Mouse (Mus musculus): ENCODE results near the gene Vsig2.
A peak's percentile ranks its signal among the peaks of the same experiment; 100 is the strongest.

Gene Vsig2

DNA sequence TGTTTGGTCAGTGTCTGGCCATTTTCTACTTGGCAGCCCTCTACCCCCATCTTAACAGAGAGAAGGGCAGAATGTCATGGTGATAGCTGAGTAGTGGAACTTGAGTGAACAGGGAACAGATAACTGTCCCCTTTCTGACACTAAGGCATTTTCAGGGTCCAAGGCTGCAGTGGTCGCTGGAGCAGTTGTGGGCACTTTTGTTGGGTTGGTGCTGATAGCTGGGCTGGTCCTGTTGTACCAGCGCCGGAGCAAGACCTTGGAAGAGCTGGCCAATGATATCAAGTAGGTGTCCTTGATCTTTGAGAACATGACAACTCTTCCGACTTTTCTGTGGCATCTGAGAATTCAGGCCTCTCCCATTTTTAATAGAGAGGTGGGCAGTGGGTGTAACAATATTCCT is 2.2 kb upstream of the Vsig2 start:
- no peak for DNase-seq

GRCm38 (mm10) chr9:37537658-37538250 is 1.3 kb upstream of the Vsig2 start:
- DNase-seq: no peak

- no peak for DNase-seq
Observed at GRCm38 (mm10) chr9:37540226-37540625, 1.2 kb downstream of the Vsig2 start.

- no peak for DNase-seq
Observed at GRCm38 (mm10) chr9:37540701-37541575, 1.9 kb downstream of the Vsig2 start.

DNA sequence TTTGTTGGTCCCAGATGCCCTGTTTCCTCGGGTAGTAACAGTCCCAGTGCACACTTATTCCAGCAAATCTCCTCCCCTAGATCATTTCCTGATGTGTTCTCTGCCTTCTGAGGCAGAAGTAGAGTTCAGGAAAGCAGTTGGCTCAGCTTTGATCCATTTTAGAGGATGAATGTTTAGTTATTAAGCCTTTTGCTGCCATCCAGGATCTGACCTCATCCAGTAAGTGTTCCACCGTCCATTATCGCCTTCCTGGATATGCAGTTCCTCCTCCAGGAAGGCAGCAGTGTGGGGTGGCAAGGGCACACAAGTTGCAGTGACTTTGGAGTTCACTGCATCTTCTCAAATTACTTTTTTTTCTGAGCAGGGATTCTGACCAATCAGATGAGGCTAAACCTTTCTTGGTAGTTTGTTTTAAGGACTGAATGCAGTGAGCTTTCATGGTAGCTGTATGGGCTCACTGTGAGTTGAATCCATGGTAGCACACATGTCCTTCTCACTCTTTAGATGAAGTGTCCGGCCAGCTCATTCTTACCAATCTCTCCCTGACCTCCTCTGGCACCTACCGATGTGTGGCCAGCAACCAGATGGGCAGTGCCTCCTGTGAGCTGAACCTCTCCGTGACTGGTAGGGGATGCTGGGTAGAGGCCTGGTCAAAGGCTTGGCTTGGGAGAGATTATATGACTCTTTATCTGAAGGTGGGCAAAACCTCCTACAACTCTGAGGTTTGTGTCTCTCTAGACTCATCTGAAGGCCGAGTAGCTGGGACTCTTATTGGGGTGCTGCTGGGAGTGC is 3.0 kb downstream of the Vsig2 start:
- no peak for DNase-seq

DNA sequence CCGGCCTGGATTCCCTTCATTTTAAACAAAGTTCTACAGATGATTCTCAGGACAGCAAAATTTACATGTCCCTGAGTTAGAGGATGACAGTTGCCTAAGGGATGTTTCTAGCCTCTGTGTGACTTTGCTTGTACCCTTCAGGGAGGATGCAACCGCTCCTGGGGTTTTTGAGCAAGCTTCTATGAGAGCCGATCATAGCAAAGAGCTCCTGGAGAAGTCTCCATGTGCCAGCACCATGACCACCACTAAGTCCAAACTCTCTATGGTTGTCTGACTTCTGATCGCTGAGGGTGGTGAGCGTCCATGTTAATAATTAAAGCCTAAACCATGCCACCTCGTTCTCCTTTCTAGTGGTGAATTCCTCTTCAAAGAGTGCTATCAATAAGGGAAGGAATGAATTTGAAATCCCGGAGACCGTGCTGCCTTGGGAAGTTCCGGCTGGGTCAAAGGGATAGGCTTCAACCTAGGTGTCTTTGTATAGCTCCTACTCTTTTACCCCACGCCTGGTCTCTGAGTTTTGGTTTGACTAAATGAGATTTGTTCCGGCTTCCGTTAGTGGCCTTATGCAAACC is 4.9 kb downstream of the Vsig2 start:
- DNase-seq: peak in 1 of 2 experiments; percentile 8

- peak; percentile 79 to 80 for DNase-seq
Observed at GRCm38 (mm10) chr9:37544447-37545165, 5.6 kb downstream of the Vsig2 start.

DNA sequence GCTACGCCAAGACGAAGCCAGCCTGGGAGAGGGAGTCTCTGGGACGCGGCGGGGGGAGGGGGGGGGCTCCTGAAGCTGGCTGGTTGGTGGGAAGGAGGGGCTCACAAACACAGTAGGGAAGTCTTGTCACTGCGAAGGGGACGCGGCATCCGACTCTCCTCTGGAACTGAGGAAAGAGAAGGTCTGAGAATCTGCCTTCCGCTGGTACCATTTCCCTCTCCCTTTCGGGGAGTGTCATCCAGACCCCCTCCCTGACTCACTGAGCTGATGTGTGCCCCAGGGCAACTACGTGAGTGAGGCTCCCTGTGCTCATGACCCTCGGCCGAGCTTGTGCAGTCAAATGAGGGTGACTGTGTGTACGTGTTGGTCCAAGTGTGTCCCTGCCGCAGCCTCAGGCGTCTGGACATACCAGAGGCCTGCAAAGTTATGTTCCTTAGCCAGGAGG is 6.1 kb downstream of the Vsig2 start:
- DNase-seq: peak in 1 of 2 experiments; percentile 18

DNA sequence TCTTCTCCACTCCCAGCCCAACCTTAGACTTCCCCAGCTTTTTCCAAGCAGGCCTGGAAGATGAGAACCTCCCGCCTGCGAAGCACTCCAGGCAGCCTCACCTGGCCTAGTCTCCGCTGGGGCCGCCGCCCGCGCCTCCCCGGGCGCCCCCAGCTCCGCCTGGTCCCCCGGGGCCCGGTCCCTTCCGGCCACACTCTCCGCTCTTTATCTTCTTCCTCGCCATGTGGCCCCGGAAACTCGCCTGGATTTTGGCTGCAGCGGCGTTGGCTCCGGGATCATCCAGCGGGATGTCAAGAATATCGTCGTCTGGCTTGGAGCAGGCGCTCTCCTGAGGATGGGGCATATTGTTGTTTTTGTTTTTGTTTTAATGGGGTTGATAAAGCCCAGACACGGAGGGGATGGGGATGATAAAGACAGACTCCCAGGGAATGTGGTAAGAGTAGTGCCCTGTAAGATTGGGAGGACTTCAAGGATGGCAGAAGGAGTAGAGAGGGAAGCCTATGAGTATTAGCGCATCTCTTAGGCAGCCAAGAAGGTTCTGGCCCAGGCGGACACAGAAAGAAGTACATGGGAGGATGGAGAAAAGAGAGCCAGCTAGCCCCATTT is 6.9 kb downstream of the Vsig2 start:
- no peak for DNase-seq

DNA sequence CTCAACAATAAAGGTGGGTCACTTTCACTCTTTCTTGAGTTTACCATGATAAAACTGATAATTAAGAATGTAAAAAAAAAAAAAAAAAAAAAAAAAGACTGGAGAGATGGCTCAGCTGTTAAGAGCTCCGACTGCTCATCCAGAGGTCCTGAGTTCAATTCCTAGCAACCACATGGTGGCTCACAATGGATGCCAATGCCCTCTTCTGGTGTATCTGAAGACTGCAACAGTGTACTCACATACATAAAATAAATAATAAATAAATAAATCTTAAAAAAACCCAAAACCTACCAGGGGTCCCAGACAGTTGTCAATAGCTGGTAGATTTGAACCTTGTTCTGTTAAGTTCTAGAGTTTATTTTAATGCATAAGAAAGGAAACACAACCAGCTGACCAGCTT is 7.8 kb downstream of the Vsig2 start:
- DNase-seq: peak in 1 of 2 experiments; percentile 15

GRCm38 (mm10) chr9:37550435-37550834 is 11.4 kb downstream of the Vsig2 start:
- no peak for DNase-seq

DNA sequence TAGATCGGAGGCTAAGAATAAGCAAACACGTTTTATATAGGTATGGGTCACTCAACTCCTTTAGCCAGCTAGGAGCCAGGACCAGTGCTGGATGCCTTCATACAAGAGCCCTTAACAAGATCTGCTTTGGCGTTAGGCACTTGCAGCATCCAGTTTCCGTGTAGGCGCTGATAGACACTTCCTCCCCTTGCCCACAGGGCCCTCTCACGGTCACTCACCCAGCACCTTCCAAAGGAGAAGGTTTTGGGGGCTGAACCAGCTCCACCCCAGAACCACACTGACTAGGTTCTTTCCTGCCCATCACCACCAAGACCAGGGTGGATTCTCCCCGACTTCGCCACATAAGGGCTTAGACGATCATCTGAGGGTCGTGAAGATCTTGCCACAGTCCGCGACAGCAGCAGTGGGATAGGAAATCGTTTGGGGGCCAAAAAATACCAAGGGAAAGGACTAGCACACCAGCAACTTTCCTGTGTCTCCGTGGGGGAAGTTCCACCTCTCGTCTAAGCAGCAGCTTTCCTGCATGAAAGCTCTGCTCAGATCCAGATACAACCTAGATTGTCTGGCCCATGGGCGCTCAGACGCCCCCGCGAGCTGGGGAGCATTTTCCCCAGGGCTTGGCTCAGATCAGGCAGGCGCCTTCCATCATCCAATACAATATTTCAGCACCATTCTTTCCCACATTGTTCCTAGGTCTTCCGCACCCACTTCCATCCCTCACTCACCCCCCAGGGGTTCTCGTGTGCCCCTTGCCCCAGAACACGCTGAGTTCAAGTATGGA is 12.9 kb downstream of the Vsig2 start:
- DNase-seq: no peak

DNA sequence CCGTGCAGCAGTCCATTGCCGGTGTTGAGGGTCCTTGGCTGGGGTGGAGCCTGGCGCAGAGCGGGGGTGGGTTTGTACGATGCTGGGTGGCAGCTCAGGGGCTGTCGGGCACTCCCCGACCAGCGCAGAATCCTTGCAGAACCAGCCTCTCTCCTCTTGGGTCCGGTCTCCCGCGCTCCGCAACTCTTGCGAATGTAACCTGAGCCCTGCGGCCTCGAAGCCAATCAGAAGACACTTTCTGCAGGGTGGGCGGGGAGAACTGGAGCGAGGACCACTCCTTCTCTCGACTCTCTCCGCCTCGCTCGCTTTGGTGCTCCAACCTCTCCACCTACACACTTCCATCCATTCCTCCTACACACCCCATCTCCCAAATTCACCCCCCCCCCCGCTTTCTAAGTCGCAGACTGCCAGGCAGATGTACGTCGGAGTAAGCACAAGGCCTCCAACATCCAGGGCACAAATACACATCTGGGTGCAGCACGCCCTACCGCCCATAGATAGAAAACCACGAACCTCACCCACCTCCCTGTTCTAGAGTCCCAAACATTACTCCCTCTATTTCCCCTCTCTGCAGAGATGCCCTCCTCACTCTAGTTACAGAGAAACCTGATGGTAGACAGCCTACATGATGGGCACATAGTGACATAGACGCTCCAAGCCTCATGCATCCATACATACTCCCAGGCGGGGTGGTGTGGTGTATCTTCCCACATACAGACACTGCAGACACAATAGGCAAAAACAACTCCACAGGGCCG is 13.7 kb downstream of the Vsig2 start, which contains the start of gene Nrgn:
TSS of gene Nrgn (minus strand) at position 369 of the 758 bp plus-strand sequence.
- DNase-seq: peak; percentile 72 to 83

- DNase-seq: no peak
Observed at GRCm38 (mm10) chr9:37554279-37554678, 15.2 kb downstream of the Vsig2 start.

- no peak for DNase-seq
Observed at GRCm38 (mm10) chr9:37554838-37555748, 16.0 kb downstream of the Vsig2 start, which contains the start of gene Siae. TSS of gene Siae (plus strand) at chr9:37555698.

DNA sequence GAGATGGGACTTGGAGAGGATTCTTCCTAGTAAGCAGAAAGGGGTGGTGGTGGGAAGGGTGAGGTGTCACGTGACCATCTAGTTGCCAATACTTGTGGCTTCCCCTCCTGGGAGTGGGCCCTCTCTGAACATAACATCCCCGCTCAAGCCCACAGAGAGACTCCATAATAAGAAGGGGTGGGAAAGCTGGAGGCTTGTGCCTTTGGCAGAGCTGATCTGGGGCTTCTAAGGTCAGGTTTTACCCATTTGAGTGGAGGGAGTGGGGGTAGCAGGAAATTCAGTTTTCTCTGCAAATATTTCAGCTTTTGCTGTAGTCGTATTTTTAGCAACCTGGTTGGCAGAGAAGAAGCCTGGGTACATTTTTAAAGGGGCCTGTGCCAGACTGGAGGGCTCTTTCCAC is 17.3 kb downstream of the Vsig2 start:
- DNase-seq: no peak

DNA sequence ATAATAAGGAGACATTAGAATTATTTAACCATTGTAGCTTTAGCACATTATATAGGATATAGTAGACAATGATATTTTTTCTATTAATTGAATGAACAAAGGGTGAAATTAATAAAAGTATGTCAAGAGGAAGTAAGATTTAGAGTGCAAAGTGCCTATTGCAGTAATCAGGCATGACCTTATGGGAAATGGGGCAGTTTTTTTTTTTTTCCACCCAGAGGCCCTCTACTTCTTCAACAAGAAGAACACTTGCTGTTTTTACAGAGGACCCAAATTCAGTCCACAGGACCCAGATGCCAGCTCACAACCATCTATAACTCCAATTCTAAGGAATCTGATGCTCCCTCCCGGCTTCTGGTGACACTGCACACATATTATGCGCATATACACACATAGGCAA is 21.6 kb downstream of the Vsig2 start:
- no peak for DNase-seq

DNA sequence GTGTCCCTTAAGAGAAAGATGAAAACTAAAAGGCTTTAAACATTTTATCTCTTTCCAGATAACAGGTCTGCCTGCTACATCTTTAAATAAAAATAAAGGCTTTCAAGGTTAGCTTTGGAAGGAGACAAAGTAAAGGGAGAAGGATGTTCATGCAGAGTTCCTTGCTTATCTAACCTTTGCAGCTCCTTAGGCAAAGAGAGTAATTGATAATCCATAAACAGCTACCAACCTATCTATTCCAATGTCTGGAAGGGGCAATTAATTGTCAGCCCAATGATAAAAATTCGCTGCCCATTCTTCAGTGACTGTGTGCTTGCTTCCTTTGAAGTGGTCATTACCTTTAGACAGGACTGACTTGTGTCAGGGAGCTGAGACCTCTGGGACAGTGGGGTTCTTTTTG is 24.8 kb downstream of the Vsig2 start:
- DNase-seq: no peak

DNA sequence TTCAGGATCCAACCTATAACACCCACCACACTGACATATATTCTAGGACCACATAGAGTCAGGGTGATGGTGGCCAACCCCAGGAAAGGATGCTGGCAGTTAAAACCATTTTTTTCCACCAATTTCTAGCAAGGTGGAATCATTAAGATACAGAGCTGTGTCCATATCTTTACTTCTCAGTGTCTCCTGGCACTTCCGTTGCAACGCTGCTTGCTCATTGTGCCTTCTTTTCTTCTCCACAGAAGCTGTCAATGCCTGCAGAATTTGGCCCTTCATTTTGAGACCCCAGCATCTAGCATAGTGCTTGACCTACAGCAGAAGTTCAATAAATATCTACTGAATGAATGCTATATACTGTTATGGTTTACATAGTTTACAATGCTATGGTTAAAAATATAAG is 28.0 kb downstream of the Vsig2 start:
- DNase-seq: no peak
